Mouse (Mus musculus): ENCODE measurements around the gene Ptgfrn.

DNA sequence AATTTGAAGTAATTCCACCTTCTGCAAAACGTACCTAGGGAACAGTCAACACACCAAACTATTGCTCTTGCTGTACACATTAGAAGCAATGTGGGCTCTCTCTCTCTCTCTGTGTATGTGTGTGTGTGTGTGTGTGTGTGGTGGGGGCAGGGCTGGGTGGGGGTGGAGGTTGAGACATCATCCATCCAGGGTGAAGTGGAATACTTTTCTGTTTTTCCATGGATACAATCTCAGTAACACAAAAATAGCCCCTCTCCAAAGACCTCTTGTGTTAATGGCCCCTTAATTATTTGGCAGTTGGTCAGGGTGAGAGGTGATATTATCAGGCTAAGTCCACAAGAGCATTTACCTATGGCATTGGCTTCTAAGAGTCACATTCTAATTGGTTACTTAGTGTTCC, 83.3 kb downstream of the Ptgfrn start:
- TF ChIP-seq CTCF (conservative IDR thresholded peaks at IDR 0.05; ENCODE audit: insufficient read depth, insufficient read length, low read depth, low read length) (no peak), POLR2A (IDR thresholded peaks at IDR 0.05; ENCODE audit: low read depth, low read length) (no peak)
